Mouse (Mus musculus) myocyte (in vitro differentiated cells): ENCODE measurements around the gene Slc35f3.

ENCODE experiments used
- CEBPB ChIP-seq: IDR thresholded peaks from 2 replicates; pipeline ENCODE4 v1.6.1; 2011; ENCODE audit warnings: mild to moderate bottlenecking, moderate library complexity; ENCODE audit not compliant: poor library complexity, insufficient read depth, severe bottlenecking
- E2F4 ChIP-seq: IDR thresholded peaks from one replicate; pipeline ENCODE4 v1.6.1; 2011; ENCODE audit warnings: mild to moderate bottlenecking, control low read depth, moderate library complexity; ENCODE audit not compliant: insufficient read depth
- MAX ChIP-seq: IDR thresholded peaks from one replicate; pipeline ENCODE4 v1.6.1; 2011; ENCODE audit warnings: low read depth, mild to moderate bottlenecking, control low read depth
- MYOD1 ChIP-seq, 3 experiments: IDR thresholded peaks; one replicate each; pipeline ENCODE4 v1.6.1; 2011; ENCODE audit warnings: control low read depth in 2 of 3, low read depth in 2 of 3, mild to moderate bottlenecking in 2 of 3, moderate library complexity in 1 of 3; ENCODE audit not compliant: insufficient read length in 2 of 3, control insufficient read depth in 1 of 3
- MYOG ChIP-seq, 3 experiments: IDR thresholded peaks; one replicate each; pipeline ENCODE4 v1.6.1; 2011; ENCODE audit warnings: control low read depth in 2 of 3, low read depth in 2 of 3, mild to moderate bottlenecking in 2 of 3; ENCODE audit not compliant: insufficient read length in 2 of 3, control insufficient read depth in 1 of 3, insufficient read depth in 1 of 3
- POLR2A ChIP-seq: IDR thresholded peaks from one replicate; pipeline ENCODE4 v1.6.1; 2011; ENCODE audit warnings: low read depth, mild to moderate bottlenecking, control low read depth, moderate library complexity; ENCODE audit not compliant: insufficient read length
- POLR2AphosphoS2 ChIP-seq: IDR thresholded peaks from one replicate; pipeline ENCODE4 v1.6.1; 2011; ENCODE audit warnings: low read depth, control low read depth; ENCODE audit not compliant: insufficient read length
- REST ChIP-seq: IDR thresholded peaks from one replicate; pipeline ENCODE4 v1.6.1; 2011; ENCODE audit warnings: mild to moderate bottlenecking, control low read depth, moderate library complexity; ENCODE audit not compliant: insufficient read depth, insufficient read length
- TCF12 ChIP-seq: IDR thresholded peaks from one replicate; pipeline ENCODE4 v1.6.1; 2011; ENCODE audit warnings: mild to moderate bottlenecking, control low read depth; ENCODE audit not compliant: poor library complexity, insufficient read depth, severe bottlenecking
- TCF3 ChIP-seq: IDR thresholded peaks from one replicate; pipeline ENCODE4 v1.6.1; 2011; ENCODE audit warnings: low read depth, control low read depth; ENCODE audit not compliant: insufficient read length
- USF1 ChIP-seq: IDR thresholded peaks from one replicate; pipeline ENCODE4 v1.6.1; 2011; ENCODE audit warnings: low read depth, mild to moderate bottlenecking, control low read depth, moderate library complexity

DNA sequence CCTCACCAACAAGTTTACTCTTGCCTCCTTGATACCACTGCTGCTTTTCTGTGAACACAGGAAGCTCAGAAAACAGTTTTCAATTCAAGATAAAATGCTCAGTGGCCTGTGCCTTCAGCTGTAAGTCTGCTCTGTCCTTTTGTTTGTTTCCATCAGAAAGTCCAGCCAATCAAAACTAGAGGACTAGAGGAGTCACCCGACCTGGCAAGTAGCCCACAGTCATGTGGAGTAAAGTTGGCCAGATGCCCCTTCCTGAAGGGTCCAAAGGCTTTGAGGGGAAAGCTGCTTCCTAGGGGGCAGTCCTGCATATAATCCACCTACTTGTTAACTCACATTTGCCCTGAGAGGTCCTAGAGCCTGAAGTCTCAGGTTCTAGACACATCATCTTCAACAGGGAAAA lies 10.7 kb downstream of the Slc35f3 start:
- no peak for TF ChIP-seq POLR2A
- TF ChIP-seq E2F4: no peak
- TF ChIP-seq POLR2AphosphoS2: no peak
- no peak for TF ChIP-seq MAX
- TF ChIP-seq TCF12: no peak
- TF ChIP-seq USF1: no peak
- TF ChIP-seq MYOD1 (IDR thresholded peaks at IDR 0.05; ENCODE audit: control insufficient read depth in 1 of 3, insufficient read length in 2 of 3, low read depth in 2 of 3): no peak
- TF ChIP-seq CEBPB: no peak
- TF ChIP-seq MYOG (IDR thresholded peaks at IDR 0.05; ENCODE audit: control insufficient read depth in 1 of 3, insufficient read depth in 1 of 3, insufficient read length in 2 of 3, low read depth in 2 of 3): no peak
- TF ChIP-seq REST: no peak
- TF ChIP-seq TCF3: no peak
